Mouse (Mus musculus): Measurements from ENCODE around the gene Olfr522. TPM values are rescaled to one million over a fixed set of nuclear protein-coding genes. Genes with fewer than 3 reads are reported as not detected.

The Olfr522 gene
- polyA plus RNA-seq, 1 experiment from 2014 or later: not detected

Other genes starting within 250 kb of the Olfr522 start
- not detected in 2 replicates for gene Utf1, start 221.0 kb downstream of the Olfr522 start, polyA plus RNA-seq (2015; fragmentation: Nextera tagmentation; extraction: Ambion mirVana)
- gene 6430531B16Rik, start 186.0 kb downstream of the Olfr522 start, polyA plus RNA-seq (2015; fragmentation: Nextera tagmentation; extraction: Ambion mirVana): 0.62 and 0.87 TPM in 2 replicates
- gene Adam8, start 172.2 kb downstream of the Olfr522 start, polyA plus RNA-seq (2015; fragmentation: Nextera tagmentation; extraction: Ambion mirVana): 3.3 and 4.7 TPM in 2 replicates
- 54.5 and 62.0 TPM in 2 replicates for gene Zfp511, start 128.4 kb downstream of the Olfr522 start, polyA plus RNA-seq (2015; fragmentation: Nextera tagmentation; extraction: Ambion mirVana)
- 72.7 and 76.3 TPM in 2 replicates for gene Tubgcp2, start 128.1 kb downstream of the Olfr522 start, polyA plus RNA-seq (2015; fragmentation: Nextera tagmentation; extraction: Ambion mirVana)
- gene Msx3, start 115.7 kb downstream of the Olfr522 start, polyA plus RNA-seq (2015; fragmentation: Nextera tagmentation; extraction: Ambion mirVana): 0.62 and 1.7 TPM in 2 replicates
- gene Caly, start 82.2 kb downstream of the Olfr522 start, polyA plus RNA-seq (2015; fragmentation: Nextera tagmentation; extraction: Ambion mirVana): 116 and 179 TPM in 2 replicates
- not detected in 2 replicates for gene Prap1, start 71.4 kb downstream of the Olfr522 start, polyA plus RNA-seq (2015; fragmentation: Nextera tagmentation; extraction: Ambion mirVana)
- gene Fuom, start 62.3 kb downstream of the Olfr522 start, polyA plus RNA-seq (2015; fragmentation: Nextera tagmentation; extraction: Ambion mirVana): 13.4 and 15.5 TPM in 2 replicates
- 6.6 and 7.8 TPM in 2 replicates for gene Paox, start 49.0 kb downstream of the Olfr522 start, polyA plus RNA-seq (2015; fragmentation: Nextera tagmentation; extraction: Ambion mirVana)
- gene Echs1, start 48.3 kb downstream of the Olfr522 start, polyA plus RNA-seq (2015; fragmentation: Nextera tagmentation; extraction: Ambion mirVana): 107 and 119 TPM in 2 replicates
- gene Mtg1, start 27.2 kb downstream of the Olfr522 start, polyA plus RNA-seq (2015; fragmentation: Nextera tagmentation; extraction: Ambion mirVana): 34.6 and 36.5 TPM in 2 replicates
- 15.7 and 19.1 TPM in 2 replicates for gene Sprn, start 9.9 kb downstream of the Olfr522 start, polyA plus RNA-seq (2015; fragmentation: Nextera tagmentation; extraction: Ambion mirVana)
- gene Olfr523, start 8.5 kb upstream of the Olfr522 start, polyA plus RNA-seq (2015; fragmentation: Nextera tagmentation; extraction: Ambion mirVana): not detected in 2 replicates
- not detected in 2 replicates for gene Olfr524, start 41.2 kb upstream of the Olfr522 start, polyA plus RNA-seq (2015; fragmentation: Nextera tagmentation; extraction: Ambion mirVana)
- not detected in 2 replicates for gene Cd163l1, start 53.5 kb upstream of the Olfr522 start, polyA plus RNA-seq (2015; fragmentation: Nextera tagmentation; extraction: Ambion mirVana)
- not detected in 2 replicates for gene 5830411N06Rik, start 82.5 kb upstream of the Olfr522 start, polyA plus RNA-seq (2015; fragmentation: Nextera tagmentation; extraction: Ambion mirVana)
- not detected in 2 replicates for gene Olfr525, start 156.1 kb upstream of the Olfr522 start, polyA plus RNA-seq (2015; fragmentation: Nextera tagmentation; extraction: Ambion mirVana)
- gene Olfr527, start 169.3 kb upstream of the Olfr522 start, polyA plus RNA-seq (2015; fragmentation: Nextera tagmentation; extraction: Ambion mirVana): not detected in 2 replicates
- gene Olfr60, start 196.9 kb upstream of the Olfr522 start, polyA plus RNA-seq (2015; fragmentation: Nextera tagmentation; extraction: Ambion mirVana): not detected in 2 replicates
- not detected in 2 replicates for gene Olfr530, start 211.6 kb upstream of the Olfr522 start, polyA plus RNA-seq (2015; fragmentation: Nextera tagmentation; extraction: Ambion mirVana)
- not detected in 2 replicates for gene Olfr531, start 238.2 kb upstream of the Olfr522 start, polyA plus RNA-seq (2015; fragmentation: Nextera tagmentation; extraction: Ambion mirVana)

All from forebrain, embryonic 16.5 days (tissue).